Mouse (Mus musculus) stomach, embryonic 14.5 days (tissue): ENCODE measurements at regions not wholly inside any gene's neighbourhood (a gene's known extent, or its start where the extent isn't known, plus 50 kb on each side); places are given as distances from the start of the nearest gene placed in this dataset.

Experiments used
- ATAC-seq: fragments of 200-750 bp; cut with Nextera tagmentation; 2 replicates; pipeline ENCODE4 v1.8.0; 2017; ENCODE audit warnings: low read depth, moderate TSS enrichment; ENCODE audit not compliant: insufficient number of reproducible peaks, insufficient read depth, low FRiP score
- H3K27ac ChIP-seq: fragments of 300-500 bp; sonication (generic); 2 replicates; pipeline ENCODE4 v1.5.1; 2014; ENCODE audit warnings: mild to moderate bottlenecking, low read length, moderate library complexity, mixed read lengths
- H3K27me3 ChIP-seq: fragments of 300-500 bp; sonication (generic); 2 replicates; pipeline ENCODE4 v1.6.1; 2014; ENCODE audit warnings: low read length, control low read depth, mixed read lengths; ENCODE audit not compliant: control insufficient read depth, insufficient read depth
- H3K36me3 ChIP-seq: fragments of 300-500 bp; sonication (generic); 2 replicates; pipeline ENCODE4 v1.6.1; 2014; ENCODE audit warnings: mild to moderate bottlenecking, control low read depth, low read length, moderate library complexity, mixed read lengths; ENCODE audit not compliant: control insufficient read depth, insufficient read depth
- H3K4me1 ChIP-seq: fragments of 300-500 bp; sonication (generic); 2 replicates; pipeline ENCODE4 v1.6.1; 2014; ENCODE audit warnings: low read length, control low read depth, mixed read lengths; ENCODE audit not compliant: control insufficient read depth, insufficient read depth
- H3K4me2 ChIP-seq: fragments of 300-500 bp; sonication (generic); replicated peaks from 2 replicates; pipeline ENCODE4 v1.6.1; 2014; ENCODE audit warnings: low read depth, low read length, control low read depth
- H3K4me3 ChIP-seq: fragments of 300-500 bp; sonication (generic); 2 replicates; pipeline ENCODE4 v1.5.1; 2014; ENCODE audit warnings: low read depth, low read length, control low read depth
- H3K9ac ChIP-seq: fragments of 300-500 bp; sonication (generic); replicated peaks from 2 replicates; pipeline ENCODE4 v1.6.1; 2014; ENCODE audit warnings: low read depth, mild to moderate bottlenecking, control low read depth, low read length, moderate library complexity, mixed read lengths
- H3K9me3 ChIP-seq: fragments of 300-500 bp; sonication (generic); 2 replicates; pipeline ENCODE4 v1.6.1; 2016; ENCODE audit warnings: low read depth, low read length, control low read depth; ENCODE audit not compliant: control insufficient read depth
- WGBS: fragments of 180-500 bp; shearing (Covaris S2); extraction: QIAGEN DNeasy Blood & Tissue Kit; methylation state at CpG from one replicate; pipeline ENCODE4 v1.1.7; 2014; 5-methylcytosine and 5-hydroxymethylcytosine counted together

DNA sequence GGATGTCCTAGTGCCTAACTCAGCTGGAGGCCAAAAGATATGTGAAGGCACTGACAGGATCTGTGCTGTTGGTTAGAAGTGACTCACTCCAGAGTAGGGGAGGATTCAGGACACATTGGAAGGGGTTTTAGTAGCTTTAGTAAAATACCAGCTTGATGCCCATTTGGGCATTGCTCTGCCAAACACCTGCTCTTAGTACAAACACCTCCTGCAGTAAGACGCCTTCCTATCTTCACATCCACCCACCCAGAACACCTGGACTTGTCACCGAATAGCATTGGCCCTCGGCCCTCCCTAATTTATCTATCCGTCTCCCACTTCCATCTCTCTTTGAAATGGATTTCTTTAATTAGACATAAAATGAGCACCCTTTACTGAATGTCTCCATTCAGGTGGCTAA, 430.9 kb upstream of the Tmpo start:
- Histone ChIP-seq H3K27ac (no peak overlapping the region), H3K27me3 (no peaks in the 10 kb centered on the region), H3K36me3 (no peaks in the 10 kb centered on the region), H3K4me2 (no peak overlapping the region), H3K9ac (no peak overlapping the region), H3K4me1 (no peaks in the 10 kb centered on the region), H3K4me3 (no peak overlapping the region), H3K9me3 (no peaks in the 10 kb centered on the region)
- 84% methylated on average over 4 of the region's 4 CpGs for WGBS
- ATAC-seq, result no peak

DNA sequence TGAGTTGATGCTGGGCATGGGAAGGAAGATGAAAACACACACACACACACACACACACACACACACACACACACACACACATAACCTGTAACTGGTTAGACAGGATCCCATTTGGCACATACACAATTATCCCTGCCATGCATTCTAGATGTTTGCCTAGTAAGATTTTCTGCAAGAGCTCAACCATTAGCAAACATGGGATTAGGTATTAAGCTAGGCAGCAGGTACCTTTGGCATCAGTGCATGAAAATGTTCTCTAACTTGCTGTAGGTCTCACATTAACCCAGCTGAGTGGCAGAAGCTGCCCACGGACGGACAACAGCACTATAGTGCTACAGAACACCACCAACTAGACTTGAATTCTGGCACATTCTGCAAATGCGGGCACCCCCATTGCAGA, 413.8 kb upstream of the Tmpo start:
- H3K27ac ChIP-seq, result no peak overlapping the region

DNA sequence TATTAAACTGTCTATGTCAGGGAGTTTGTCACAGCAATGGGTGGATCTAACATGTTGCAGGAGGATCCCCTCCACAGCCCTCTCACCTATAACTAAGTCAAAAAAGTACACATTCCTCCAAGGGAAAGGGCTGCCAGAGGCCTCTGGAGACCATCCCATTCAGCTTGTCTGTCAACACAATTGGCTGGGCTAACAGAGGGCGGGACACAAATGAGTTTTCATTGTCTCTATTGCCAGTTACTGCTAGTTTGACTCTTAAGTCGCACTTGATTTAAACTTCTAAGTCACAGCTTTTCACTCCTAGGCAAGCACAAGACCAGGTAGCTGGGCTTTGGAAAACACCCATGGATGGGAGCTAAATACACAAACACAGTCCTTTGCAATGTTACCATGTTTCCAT, 412.3 kb upstream of the Tmpo start:
- Histone ChIP-seq H3K27ac (no peak overlapping the region), H3K4me2 (no peak overlapping the region), H3K27me3 (no peaks in the 10 kb centered on the region), H3K36me3 (no peaks in the 10 kb centered on the region), H3K9ac (no peak overlapping the region), H3K9me3 (no peaks in the 10 kb centered on the region), H3K4me3 (no peak overlapping the region), H3K4me1 (no peaks in the 10 kb centered on the region)
- 77% methylated on average over 2 of the region's 2 CpGs for WGBS
- no peak for ATAC-seq

More for the DNA sequence above, 413.8 kb upstream of the Tmpo start:
- no peaks in the 10 kb centered on the region for H3K9me3 ChIP-seq
- ATAC-seq, result peak; percentile 85; the same call in 1 of the 2 replicates
- H3K4me2 ChIP-seq, result no peak overlapping the region
- H3K4me1 ChIP-seq, result no peaks in the 10 kb centered on the region
- H3K36me3 ChIP-seq, result no peaks in the 10 kb centered on the region
- 81% methylated on average over 3 of the region's 3 CpGs for WGBS
- no peaks in the 10 kb centered on the region for H3K27me3 ChIP-seq
- H3K4me3 ChIP-seq, result no peak overlapping the region
- no peak overlapping the region for H3K9ac ChIP-seq

DNA sequence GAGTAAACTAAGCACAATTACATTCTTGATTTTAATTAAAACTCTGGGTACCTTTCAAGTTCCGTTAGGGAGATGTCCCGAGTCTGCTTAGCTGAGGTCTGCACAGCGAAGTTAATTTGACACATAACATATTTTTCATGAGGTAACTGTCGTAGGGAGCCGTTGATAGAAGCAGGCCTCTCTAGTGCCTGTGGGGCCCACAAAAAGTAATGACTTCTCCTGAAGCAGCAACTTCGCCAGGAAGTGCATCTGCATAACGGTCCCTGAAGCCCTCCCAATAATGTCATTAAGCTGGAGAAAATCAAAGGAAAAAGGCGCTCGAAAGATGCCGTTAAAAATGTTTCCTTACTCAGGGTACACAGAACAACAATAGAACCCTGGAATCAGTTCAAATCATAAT, 410.7 kb upstream of the Tmpo start:
- H3K9ac ChIP-seq, result no peak overlapping the region
- H3K27me3 ChIP-seq, result no peaks in the 10 kb centered on the region
- H3K27ac ChIP-seq, result no peak overlapping the region
- WGBS, result 61% methylated on average over 10 of the region's 10 CpGs
- no peak overlapping the region for H3K4me3 ChIP-seq
- no peaks in the 10 kb centered on the region for H3K4me1 ChIP-seq
- no peak for ATAC-seq
- no peaks in the 10 kb centered on the region for H3K36me3 ChIP-seq
- no peak overlapping the region for H3K4me2 ChIP-seq
- no peaks in the 10 kb centered on the region for H3K9me3 ChIP-seq

DNA sequence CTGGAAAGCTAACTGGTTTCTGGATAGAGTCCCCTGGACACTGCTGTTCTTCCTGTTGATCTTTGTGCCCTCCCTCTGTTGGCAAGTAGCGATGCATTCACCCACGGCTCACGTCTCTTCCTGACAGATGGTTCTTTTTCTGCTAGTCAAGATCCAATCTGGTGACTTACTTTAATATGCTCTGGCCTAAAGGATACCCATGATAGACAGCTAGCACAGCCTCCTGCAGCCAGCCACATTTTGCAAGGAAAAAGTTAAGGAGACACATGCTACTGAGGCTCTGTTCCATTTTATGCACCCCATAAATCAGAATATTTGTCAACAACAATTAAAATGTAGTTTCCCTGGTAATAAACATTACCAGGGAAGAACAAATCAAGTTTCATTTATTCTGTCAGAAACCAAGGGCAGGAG, 410.3 kb upstream of the Tmpo start:
- H3K9ac ChIP-seq, result no peak overlapping the region
- WGBS, result 40% methylated on average over 3 of the region's 3 CpGs
- ATAC-seq, result no peak

DNA sequence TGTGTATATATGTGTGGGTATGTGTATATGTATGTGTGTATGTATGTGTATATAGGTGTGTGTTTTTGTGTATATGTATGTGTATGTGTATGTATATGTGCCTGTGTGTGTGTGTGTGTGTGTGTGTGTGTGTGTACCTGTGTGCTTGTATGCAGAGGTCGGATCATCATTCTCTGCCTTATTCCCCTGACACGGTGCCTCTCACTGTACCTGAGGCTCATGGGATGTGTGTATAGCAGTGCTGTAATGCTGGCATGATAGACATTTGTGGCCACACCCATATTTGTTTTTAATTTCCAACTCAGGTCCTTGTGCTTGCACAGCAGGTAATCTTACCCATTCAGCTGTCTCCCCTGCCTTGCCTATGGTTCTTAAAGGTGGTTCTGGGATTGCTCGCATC, 402.1 kb upstream of the Tmpo start:
- 75% methylated on average over 3 of the region's 3 CpGs for WGBS
- Histone ChIP-seq H3K4me3 (no peak overlapping the region), H3K9me3 (no peaks in the 10 kb centered on the region), H3K9ac (no peak overlapping the region), H3K4me2 (no peak overlapping the region), H3K27me3 (no peaks in the 10 kb centered on the region), H3K36me3 (no peaks in the 10 kb centered on the region), H3K27ac (no peak overlapping the region), H3K4me1 (no peaks in the 10 kb centered on the region)
- 0 out of 2 replicates have a peak, but pooled peaks have one; percentile 23 for ATAC-seq

More for the DNA sequence above, 410.3 kb upstream of the Tmpo start:
- H3K4me3 ChIP-seq, result no peak overlapping the region
- no peak overlapping the region for H3K4me2 ChIP-seq
- H3K27ac ChIP-seq, result no peak overlapping the region
- no peaks in the 10 kb centered on the region for H3K4me1 ChIP-seq
- H3K9me3 ChIP-seq, result no peaks in the 10 kb centered on the region
- H3K27me3 ChIP-seq, result no peaks in the 10 kb centered on the region
- no peaks in the 10 kb centered on the region for H3K36me3 ChIP-seq

DNA sequence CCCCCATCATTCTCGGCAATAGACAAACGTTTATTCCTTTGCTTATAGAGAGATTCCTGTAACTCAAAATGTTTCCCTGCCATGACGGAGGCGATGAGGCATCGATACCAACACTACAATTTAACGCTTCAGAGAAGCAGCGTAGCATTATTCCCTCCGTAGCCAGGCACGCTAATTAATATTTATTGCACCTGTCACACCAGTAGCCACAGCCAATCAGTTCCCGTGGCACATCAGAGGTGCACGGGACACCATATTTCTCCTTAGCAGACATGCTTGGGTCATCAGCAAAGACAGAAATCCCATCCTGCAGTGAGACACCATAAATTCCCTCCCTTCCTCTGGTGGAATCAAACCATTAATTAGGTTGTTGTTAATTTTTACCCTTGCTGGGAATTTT, 399.8 kb upstream of the Tmpo start:
- Histone ChIP-seq H3K27me3 (no peaks in the 10 kb centered on the region), H3K4me2 (no peak overlapping the region), H3K4me1 (no peaks in the 10 kb centered on the region), H3K36me3 (no peaks in the 10 kb centered on the region), H3K27ac (no peak overlapping the region), H3K9me3 (no peaks in the 10 kb centered on the region), H3K4me3 (no peak overlapping the region), H3K9ac (no peak overlapping the region)
- 56% methylated on average over 11 of the region's 11 CpGs for WGBS
- ATAC-seq, result no peak

DNA sequence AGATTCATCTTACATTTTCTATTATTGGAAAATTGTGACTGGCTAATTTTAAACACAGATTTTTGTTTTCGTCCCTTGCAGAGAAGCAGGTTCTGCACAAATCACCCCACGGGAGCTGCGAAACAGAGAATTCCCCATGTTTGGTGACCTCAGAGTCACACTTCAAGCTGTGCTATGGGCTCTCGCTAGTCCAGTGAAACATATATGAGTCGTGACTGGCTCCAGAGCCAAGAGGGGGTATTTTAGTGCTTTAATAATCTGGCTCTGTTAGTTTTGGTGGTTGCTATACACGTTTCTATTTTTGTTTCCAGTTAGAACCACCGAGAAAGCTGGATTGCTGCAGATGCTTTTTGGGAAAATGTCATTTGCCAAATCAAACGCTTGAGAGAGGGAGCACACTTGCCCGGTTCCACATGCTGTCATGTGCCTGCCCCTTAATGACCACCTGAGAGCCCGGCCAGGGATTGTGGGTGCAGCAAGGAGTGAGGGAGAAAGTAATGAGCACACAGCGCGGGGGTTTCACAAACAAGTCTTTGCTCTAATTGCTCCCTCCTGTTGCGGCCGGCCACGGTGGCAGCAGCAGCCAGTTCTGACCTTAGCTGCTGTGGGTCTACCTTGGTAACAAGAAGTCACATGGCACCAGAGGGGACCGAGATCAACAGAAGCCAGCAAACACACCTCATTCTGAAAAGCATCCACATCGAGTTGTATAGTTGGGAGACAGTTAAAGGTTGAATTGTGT, 394.4 kb upstream of the Tmpo start:
- no peaks in the 10 kb centered on the region for H3K4me1 ChIP-seq
- H3K27ac ChIP-seq, result no peak overlapping the region
- ATAC-seq, result no peak
- H3K4me3 ChIP-seq, result no peak overlapping the region
- H3K27me3 ChIP-seq, result no peaks in the 10 kb centered on the region
- H3K4me2 ChIP-seq, result no peak overlapping the region
- 67% methylated on average over 17 of the region's 17 CpGs for WGBS
- H3K36me3 ChIP-seq, result no peaks in the 10 kb centered on the region
- H3K9me3 ChIP-seq, result no peaks in the 10 kb centered on the region
- H3K9ac ChIP-seq, result no peak overlapping the region

DNA sequence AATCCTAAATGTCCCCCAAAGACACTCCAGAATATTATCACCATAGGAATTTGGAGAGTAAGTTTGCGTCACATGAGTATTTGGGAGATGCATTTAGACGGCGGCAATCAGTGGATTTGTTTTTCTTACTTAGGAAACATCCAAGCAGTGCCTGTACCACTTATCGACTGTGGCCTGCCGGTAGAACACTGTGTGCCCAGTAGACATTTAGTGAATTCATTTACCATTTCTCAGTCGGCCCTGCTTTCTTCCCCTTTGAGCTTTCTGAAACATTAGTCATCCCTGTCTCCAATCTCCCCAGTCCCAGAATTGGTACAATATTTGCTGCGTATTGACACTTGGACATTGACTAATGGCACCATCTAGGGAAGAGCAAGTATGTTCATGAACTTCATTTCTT, 391.7 kb upstream of the Tmpo start:
- ATAC-seq, result no peak
- Histone ChIP-seq H3K9ac (no peak overlapping the region), H3K36me3 (no peaks in the 10 kb centered on the region), H3K4me3 (no peak overlapping the region), H3K27ac (no peak overlapping the region), H3K4me2 (no peak overlapping the region), H3K9me3 (no peaks in the 10 kb centered on the region), H3K4me1 (no peaks in the 10 kb centered on the region), H3K27me3 (no peaks in the 10 kb centered on the region)
- WGBS, result 56% methylated on average over 7 of the region's 7 CpGs
